Mouse (Mus musculus) ovary, adult 18-20 months (tissue): Measurements from ENCODE around the gene Plekhh1.

ENCODE experiments used
- DNase-seq: peaks from one replicate; pipeline ENCODE4 v3.0.0; 2022; ENCODE audit warnings: low spot score, mixed read lengths

The Plekhh1 gene

GRCm38 (mm10) chr12:79034331-79034730 is 5.4 kb downstream of the Plekhh1 start:
- no peak for DNase-seq

- no peak for DNase-seq
Observed at GRCm38 (mm10) chr12:79035349-79035748, 6.4 kb downstream of the Plekhh1 start.

- no peak for DNase-seq
Observed at GRCm38 (mm10) chr12:79039708-79040107, 10.7 kb downstream of the Plekhh1 start.

- DNase-seq = no peak
Observed at GRCm38 (mm10) chr12:79040201-79040827, 11.4 kb downstream of the Plekhh1 start.

- DNase-seq = no peak
Observed at GRCm38 (mm10) chr12:79041436-79041835, 12.5 kb downstream of the Plekhh1 start.

- no peak for DNase-seq
Observed at GRCm38 (mm10) chr12:79044668-79045067, 15.7 kb downstream of the Plekhh1 start.

- DNase-seq = no peak
Observed at GRCm38 (mm10) chr12:79046171-79046570, 17.2 kb downstream of the Plekhh1 start.

GRCm38 (mm10) chr12:79047203-79047602 is 18.2 kb downstream of the Plekhh1 start:
- no peak for DNase-seq

GRCm38 (mm10) chr12:79048898-79049297 is 19.9 kb downstream of the Plekhh1 start:
- DNase-seq = no peak

GRCm38 (mm10) chr12:79049807-79050206 is 20.8 kb downstream of the Plekhh1 start:
- no peak for DNase-seq

GRCm38 (mm10) chr12:79050545-79051212 is 21.7 kb downstream of the Plekhh1 start:
- no peak for DNase-seq

- no peak for DNase-seq
Observed at GRCm38 (mm10) chr12:79052073-79052472, 23.1 kb downstream of the Plekhh1 start.

- DNase-seq = no peak
Observed at GRCm38 (mm10) chr12:79055276-79055675, 26.3 kb downstream of the Plekhh1 start.

- no peak for DNase-seq
Observed at GRCm38 (mm10) chr12:79059573-79059972, 30.6 kb downstream of the Plekhh1 start.

GRCm38 (mm10) chr12:79060134-79060533 is 31.2 kb downstream of the Plekhh1 start:
- DNase-seq = no peak

GRCm38 (mm10) chr12:79060766-79061652 is 32.0 kb downstream of the Plekhh1 start:
- DNase-seq = no peak

- DNase-seq = no peak
Observed at GRCm38 (mm10) chr12:79064451-79064850, 35.5 kb downstream of the Plekhh1 start.

GRCm38 (mm10) chr12:79066431-79066830 is 37.5 kb downstream of the Plekhh1 start:
- no peak for DNase-seq

GRCm38 (mm10) chr12:79067526-79067925 is 38.6 kb downstream of the Plekhh1 start:
- DNase-seq = no peak

GRCm38 (mm10) chr12:79068306-79068705 is 39.3 kb downstream of the Plekhh1 start:
- DNase-seq = no peak

- no peak for DNase-seq
Observed at GRCm38 (mm10) chr12:79069187-79069608, 40.2 kb downstream of the Plekhh1 start.

- DNase-seq = no peak
Observed at GRCm38 (mm10) chr12:79069916-79070315, 41.0 kb downstream of the Plekhh1 start.
